Mouse (Mus musculus): ENCODE data around the gene Adcy4.

GRCm38 (mm10) chr14:55776711-55777110 lies 7.2 kb downstream of the Adcy4 start:
- TF ChIP-seq CTCF (IDR thresholded peaks at IDR 0.05; ENCODE audit: borderline replicate concordance, insufficient read depth, low read length) (no peak), POLR2A (IDR thresholded peaks at IDR 0.05; ENCODE audit: low read depth, low read length) (no peak)
